Mouse (Mus musculus) duodenum, adult 2 months (tissue): Measurements from ENCODE around the gene Olfr1232. TPM values are rescaled to one million over a fixed set of nuclear protein-coding genes. Genes with fewer than 3 reads are reported as not detected.

Experiments used
- polyA plus RNA-seq: library from polyadenylated mRNA; depleted of rRNA; stranded (reverse); fragments of >200 nt; gene quantifications from 2 replicates; pipeline ENCODE4 v1.2.3, GENCODE M21; 2012; ENCODE audit warnings: low replicate concordance; rRNA removed

Olfr1232 gene
- not detected in 2 replicates for polyA plus RNA-seq

DNA sequence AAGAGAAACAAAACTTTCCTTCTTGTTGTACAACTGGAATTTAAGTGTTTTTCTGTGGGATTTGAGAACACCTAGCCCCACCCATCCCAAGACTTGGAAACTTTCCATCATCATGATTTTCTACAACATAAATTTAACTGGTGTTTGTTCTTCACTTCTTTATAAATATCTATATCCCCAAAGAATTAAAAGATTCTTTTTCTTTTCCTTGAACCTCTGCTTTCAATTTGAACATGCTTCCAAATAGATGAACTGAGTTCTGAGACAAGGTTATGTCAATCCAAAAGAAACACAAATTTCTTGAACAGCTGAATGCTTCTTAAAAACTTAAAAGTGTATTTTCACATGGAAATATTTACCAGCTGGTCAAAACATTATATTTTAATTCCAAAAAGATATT is at the start of gene Olfr1232:
Gene Olfr1232, minus strand, starts transcription at position 101 of the 400 bp plus-strand sequence.

DNA sequence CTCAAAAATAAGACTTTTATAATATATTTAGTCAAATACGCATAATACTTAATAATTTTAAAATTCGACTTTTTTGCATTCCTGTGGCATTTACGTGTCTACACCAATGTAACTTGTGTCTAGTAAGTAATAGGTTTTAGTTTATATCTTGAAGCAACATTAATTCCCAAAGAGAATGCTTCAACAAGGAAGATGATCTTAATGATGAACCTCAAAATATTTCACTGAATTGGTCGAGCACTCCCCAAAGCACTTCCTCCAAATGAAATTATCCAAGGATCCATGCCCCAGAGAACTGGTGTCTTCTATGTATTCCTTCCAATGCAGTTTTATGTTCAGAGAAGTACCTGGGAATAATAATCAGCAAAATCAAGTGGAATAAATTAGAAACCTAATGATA is 35.3 kb upstream of the Olfr1232 start, which contains the start of gene Olfr1234:
Gene Olfr1234, minus strand, starts transcription at position 101 of the 400 bp plus-strand sequence.

DNA sequence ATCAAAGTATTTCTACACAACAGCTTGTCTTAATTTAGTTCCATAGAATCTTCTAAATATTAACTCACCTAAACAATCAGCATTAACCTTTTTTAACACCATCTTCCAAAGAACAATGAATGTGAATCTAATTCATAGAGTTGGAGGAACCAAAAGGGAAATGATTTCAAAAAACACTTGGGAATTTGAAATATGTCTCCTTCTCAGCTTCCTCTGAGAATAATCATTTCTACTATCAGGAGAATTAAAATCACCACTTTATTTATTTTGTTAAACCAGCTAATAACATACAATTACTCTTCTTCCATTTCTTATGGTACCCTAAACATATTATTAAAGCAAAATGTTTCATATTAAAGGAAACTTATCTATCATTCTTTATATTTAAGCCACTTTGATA is 12.8 kb upstream of the Olfr1232 start, which contains the start of gene Olfr1233:
Gene Olfr1233, minus strand, starts transcription at position 101 of the 400 bp plus-strand sequence.

DNA sequence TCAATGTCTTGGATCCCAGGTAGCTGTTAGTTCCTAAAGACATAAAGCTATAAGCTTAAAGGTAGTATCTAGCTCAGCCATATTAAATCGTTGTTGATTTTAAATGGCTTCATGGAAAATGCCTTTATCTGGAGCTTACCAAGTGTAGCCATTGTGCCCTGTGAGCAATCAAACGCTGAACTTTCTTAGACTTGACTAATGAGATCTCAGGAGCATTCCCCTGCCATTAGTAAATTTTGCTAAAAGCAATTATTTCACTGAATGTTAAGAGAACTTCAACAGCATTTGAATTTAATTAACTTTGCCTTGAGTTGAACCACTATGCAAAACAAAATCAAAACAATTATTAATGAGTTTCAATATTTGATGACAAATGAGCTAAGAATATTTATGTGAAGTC is 22.5 kb downstream of the Olfr1232 start, which contains the start of gene Olfr1231:
Gene Olfr1231, minus strand, starts transcription at position 101 of the 400 bp plus-strand sequence.

DNA sequence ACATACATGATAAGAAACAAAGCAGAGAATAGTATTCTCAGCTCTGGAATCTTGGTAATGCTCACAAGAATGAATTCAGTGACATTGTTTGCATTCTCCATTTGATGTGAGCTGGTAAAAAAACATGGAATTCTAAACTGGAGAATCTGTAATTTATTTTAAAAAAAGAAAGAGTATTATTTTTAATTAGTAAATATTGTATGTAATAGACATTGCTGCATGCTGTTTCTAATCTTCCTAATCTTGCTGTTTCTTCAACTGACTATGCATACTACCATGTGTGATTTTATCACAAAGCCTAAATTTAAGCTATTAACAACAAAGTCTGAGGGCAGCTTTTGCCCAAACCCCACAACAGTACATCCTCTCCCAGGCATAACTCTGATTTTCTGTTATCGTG is 32.3 kb downstream of the Olfr1232 start, which contains the start of gene Olfr1230:
Gene Olfr1230, minus strand, starts transcription at position 101 of the 400 bp plus-strand sequence.

DNA sequence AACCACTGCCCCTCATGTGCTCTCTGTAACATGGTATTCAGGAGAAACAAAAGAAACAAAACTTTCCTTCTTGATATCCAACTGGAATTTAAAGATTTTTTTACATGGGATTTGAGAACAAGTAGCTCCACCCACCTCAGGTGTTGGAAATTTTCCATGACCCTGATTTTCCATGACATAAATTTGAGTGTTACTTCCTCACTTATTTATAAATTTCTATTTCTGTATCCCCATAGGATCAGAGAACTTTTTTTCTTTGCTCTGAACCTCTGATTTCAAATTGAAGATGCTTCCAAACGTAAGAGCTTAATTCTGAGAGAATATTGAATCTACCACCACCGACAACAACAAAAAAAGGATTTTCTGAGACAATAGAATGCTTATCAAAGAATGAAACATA is 41.6 kb downstream of the Olfr1232 start, which contains the start of gene Olfr1229:
Gene Olfr1229, minus strand, starts transcription at position 101 of the 400 bp plus-strand sequence.

Other genes starting within 250 kb of the Olfr1232 start
- gene Olfr1219, start 246.2 kb downstream of the Olfr1232 start, polyA plus RNA-seq = not detected in 2 replicates
- gene Olfr1220, start 222.8 kb downstream of the Olfr1232 start, polyA plus RNA-seq = not detected in 2 replicates
- gene Olfr1221, start 212.4 kb downstream of the Olfr1232 start, polyA plus RNA-seq = not detected in 2 replicates
- gene Olfr1222, start 196.6 kb downstream of the Olfr1232 start, polyA plus RNA-seq = not detected in 2 replicates
- not detected in 2 replicates for gene Olfr1223, start 178.1 kb downstream of the Olfr1232 start, polyA plus RNA-seq
- not detected in 2 replicates for gene Olfr1224-ps1, start 165.6 kb downstream of the Olfr1232 start, polyA plus RNA-seq
- gene Olfr1225, start 155.0 kb downstream of the Olfr1232 start, polyA plus RNA-seq = not detected in 2 replicates
- gene Olfr1226, start 129.6 kb downstream of the Olfr1232 start, polyA plus RNA-seq = not detected in 2 replicates
- not detected in 2 replicates for gene Olfr1228, start 75.6 kb downstream of the Olfr1232 start, polyA plus RNA-seq
- gene Olfr1229, start 41.7 kb downstream of the Olfr1232 start, polyA plus RNA-seq = not detected in 2 replicates
- not detected in 2 replicates for gene Olfr1230, start 32.4 kb downstream of the Olfr1232 start, polyA plus RNA-seq
- gene Olfr1231, start 22.6 kb downstream of the Olfr1232 start, polyA plus RNA-seq = not detected in 2 replicates
- not detected in 2 replicates for gene Olfr1233, start 12.7 kb upstream of the Olfr1232 start, polyA plus RNA-seq
- not detected in 2 replicates for gene Olfr1234, start 35.2 kb upstream of the Olfr1232 start, polyA plus RNA-seq
- not detected in 2 replicates for gene Olfr1238, start 80.0 kb upstream of the Olfr1232 start, polyA plus RNA-seq
- gene Olfr1239, start 90.7 kb upstream of the Olfr1232 start, polyA plus RNA-seq = not detected in 2 replicates
- gene Olfr1240, start 113.3 kb upstream of the Olfr1232 start, polyA plus RNA-seq = not detected in 2 replicates
- gene Olfr1241, start 157.5 kb upstream of the Olfr1232 start, polyA plus RNA-seq = not detected in 2 replicates
- not detected in 2 replicates for gene Olfr1242, start 168.7 kb upstream of the Olfr1232 start, polyA plus RNA-seq
- not detected in 2 replicates for gene Olfr1243, start 201.8 kb upstream of the Olfr1232 start, polyA plus RNA-seq
- gene Olfr1245, start 248.8 kb upstream of the Olfr1232 start, polyA plus RNA-seq = not detected in 2 replicates